Comparison of ENCODE assay signal across 20 mouse cellular contexts in genomic region chr6:145835359-145835758, GRCm38 (mm10). TPM values are rescaled to one million over a fixed set of nuclear protein-coding genes. Genes with fewer than 3 reads are reported as not detected.
A peak's percentile ranks its signal among the peaks of the same experiment; 100 is the strongest.
DNase-seq lines count a peak whose midpoint lies in the region; ATAC-seq and TF ChIP-seq lines count a peak whose summit lies in the region.
"Had no signal": no experiment of that assay in that cellular context is flagged by ENCODE, and none has a peak within 500 bp of the region (broad histone marks: within the 10 kb centered on the region; RNA-seq: fewer than 3 reads in every experiment).

No protein-coding gene starts in this region.

- WGBS in thymus, adult 2 months = 6% methylated on average over 6 of the region's 6 CpGs

- H3K27me3 ChIP-seq in thymus, adult 2 months (ENCODE audit: control insufficient read depth, insufficient read depth, low read length) = no peaks in the 10 kb centered on the region
- H3K27me3 ChIP-seq in splenic B cell, adult 2 months (ENCODE audit: control insufficient read depth, insufficient read depth, low read length, poor library complexity, severe bottlenecking) = no peaks in the 10 kb centered on the region
- H3K27me3 ChIP-seq: embryonic facial prominence, embryonic 12.5 days; heart, embryonic 13.5 days had no signal

- peaks cover 12% of the 10 kb centered on the region for H3K4me1 ChIP-seq in thymus, adult 2 months (replicated peaks; ENCODE audit: control insufficient read depth, insufficient read depth, low read length)
- H3K4me1 ChIP-seq: embryonic facial prominence, embryonic 12.5 days had no signal

- peak; percentile 75 for ATAC-seq in CD4-positive, CD25-positive, alpha-beta regulatory T cell, adult 4 months
- ATAC-seq in inflammation-experienced regulatory T-cells, adult 6 months = peak; percentile 65
- ATAC-seq: forebrain, postnatal 0 days; midbrain, embryonic 16.5 days had no signal

- H3K4me3 ChIP-seq in thymus, adult 2 months (ENCODE audit: control insufficient read depth, insufficient read depth, low read length) = no peak overlapping the region
- H3K4me3 ChIP-seq: embryonic facial prominence, embryonic 12.5 days; gastrocnemius, adult 2 months; heart, embryonic 13.5 days had no signal

- DNase-seq in thymus, adult 2 months = peak; percentile 13
- no peak for DNase-seq in thymus, postnatal 25 days
- DNase-seq in splenic B cell, adult 2 months (ENCODE audit: low read depth, low spot score) = peak; percentile 90
- no peak for DNase-seq in testis, postnatal 10 days (ENCODE audit: low spot score)
- no peak for DNase-seq in frontal cortex, adult 2 months (ENCODE audit: extremely low spot score in 1 of 2, low spot score in 1 of 2)
- DNase-seq: cerebellum, adult 18-20 months; cerebellum, postnatal 36 days; forebrain, postnatal 0 days; gastrocnemius, adult 2 months; heart, adult 11 months; heart, postnatal 36 days; kidney, postnatal 4 days; lung, embryonic 14.5 days; right cerebral cortex, adult 18-20 months had no signal

- H3K27ac ChIP-seq in thymus, adult 2 months (ENCODE audit: control insufficient read depth, insufficient read depth, low read length) = no peak overlapping the region
- H3K27ac ChIP-seq: embryonic facial prominence, embryonic 12.5 days; gastrocnemius, adult 2 months; heart, embryonic 13.5 days; macrophage had no signal

- H3K36me3 ChIP-seq in thymus, adult 2 months (ENCODE audit: control insufficient read depth, insufficient read depth, low read length) = no peaks in the 10 kb centered on the region
- no peaks in the 10 kb centered on the region for H3K36me3 ChIP-seq in splenic B cell, adult 2 months (ENCODE audit: control insufficient read depth, insufficient read depth, low read length, poor library complexity, severe bottlenecking)
- H3K36me3 ChIP-seq: embryonic facial prominence, embryonic 12.5 days; heart, embryonic 13.5 days had no signal

- TF ChIP-seq CTCF in thymus, adult 2 months (IDR thresholded peaks at IDR 0.05; ENCODE audit: borderline replicate concordance, control insufficient read depth, extremely low read depth, insufficient read depth, low read length, poor library complexity) = no peak

- no peak for TF ChIP-seq POLR2A in thymus, adult 2 months (IDR thresholded peaks at IDR 0.05; ENCODE audit: control insufficient read depth, extremely low read depth, insufficient read depth, low read length, poor library complexity)

RNA-seq across cellular contexts. Expression of gene Bhlhe41, which starts 30.0 kb away (rescaled TPM):
- 10.5 and 16.1 TPM in 2 replicates for polyA plus RNA-seq in thymus, adult 2 months (2012; rRNA removed)
- polyA plus RNA-seq in CD4-positive, CD25-positive, alpha-beta regulatory T cell, adult 4 months (2017; shearing (Covaris generic)) = under 1 TPM; 0.22 to 0.26 TPM
- under 1 TPM; 0.11 to 0.44 (median 0.35) TPM for polyA plus RNA-seq in inflammation-experienced regulatory T-cells, adult 6 months (2017; shearing (Covaris generic))
- polyA plus RNA-seq in frontal cortex, adult 2 months (2012; rRNA removed) = 20.6 and 25.2 TPM in 2 replicates

Comparison
In these comparisons a context has a peak if more than half of its experiments do, and no peak if none do; other contexts are left out.
1. DNase-seq: peak in thymus, adult 2 months (single experiment) and splenic B cell, adult 2 months (single experiment); none in thymus, postnatal 25 days (single experiment), testis, postnatal 10 days (single experiment) and frontal cortex, adult 2 months (0 of 2).